Mouse (Mus musculus): Measurements from ENCODE around the gene Ldhd. TPM values are rescaled to one million over a fixed set of nuclear protein-coding genes. Genes with fewer than 3 reads are reported as not detected.

Gene Ldhd
- polyA plus RNA-seq, 1 experiment from 2014 or later: 0.11 TPM

Other genes starting within 250 kb of the Ldhd start
- gene Fa2h, start 236.6 kb downstream of the Ldhd start, polyA plus RNA-seq (2014; fragmentation: Nextera tagmentation; extraction: Ambion mirVana): 0.09 TPM in 1 of 2 replicates, not detected in the other
- 3.4 and 3.7 TPM in 2 replicates for gene Wdr59, start 108.3 kb downstream of the Ldhd start, polyA plus RNA-seq (2014; fragmentation: Nextera tagmentation; extraction: Ambion mirVana)
- gene Znrf1, start 94.3 kb downstream of the Ldhd start, polyA plus RNA-seq (2014; fragmentation: Nextera tagmentation; extraction: Ambion mirVana): 64.1 and 71.5 TPM in 2 replicates
- gene Zfp1, start 13.0 kb upstream of the Ldhd start, polyA plus RNA-seq (2014; fragmentation: Nextera tagmentation; extraction: Ambion mirVana): 21.8 and 25.0 TPM in 2 replicates
- not detected in 2 replicates for gene Ctrb1, start 60.6 kb upstream of the Ldhd start, polyA plus RNA-seq (2014; fragmentation: Nextera tagmentation; extraction: Ambion mirVana)
- 60.1 and 60.8 TPM in 2 replicates for gene Bcar1, start 113.4 kb upstream of the Ldhd start, polyA plus RNA-seq (2014; fragmentation: Nextera tagmentation; extraction: Ambion mirVana)
- gene Cfdp1, start 223.9 kb upstream of the Ldhd start, polyA plus RNA-seq (2014; fragmentation: Nextera tagmentation; extraction: Ambion mirVana): 196 and 206 TPM in 2 replicates
- 8.5 and 11.1 TPM in 2 replicates for gene Tmem170, start 246.4 kb upstream of the Ldhd start, polyA plus RNA-seq (2014; fragmentation: Nextera tagmentation; extraction: Ambion mirVana)